Mouse (Mus musculus) G1E-ER4 (cell line): Measurements from ENCODE around the gene Fads6. TPM values are rescaled to one million over a fixed set of nuclear protein-coding genes. Genes with fewer than 3 reads are reported as not detected.

Source experiments
- GATA1 ChIP-seq: IDR thresholded peaks from one replicate; pipeline ENCODE4 v1.8.0; 2012; ENCODE audit warnings: low read length, inconsistent platforms
- polyA plus RNA-seq: library from polyadenylated mRNA; stranded (reverse); fragments of >175 nt; gene quantifications from 2 replicates; pipeline ENCODE4 v1.2.3, GENCODE M21; 2012

The Fads6 gene
- polyA plus RNA-seq, 1 experiment: not detected

GRCm38 (mm10) chr11:115273735-115274134 is 23.7 kb downstream of the Fads6 start:
- TF ChIP-seq GATA1: no peak

GRCm38 (mm10) chr11:115272894-115273498 is 24.5 kb downstream of the Fads6 start:
- TF ChIP-seq GATA1: no peak

- TF ChIP-seq GATA1: no peak
Measured at GRCm38 (mm10) chr11:115271481-115271880, 26.0 kb downstream of the Fads6 start.

- TF ChIP-seq GATA1: no peak
Measured at GRCm38 (mm10) chr11:115271052-115271451, 26.4 kb downstream of the Fads6 start.

GRCm38 (mm10) chr11:115270148-115270861 is 27.2 kb downstream of the Fads6 start:
- no peak for TF ChIP-seq GATA1

GRCm38 (mm10) chr11:115269330-115270066 is 28.0 kb downstream of the Fads6 start:
- no peak for TF ChIP-seq GATA1

- TF ChIP-seq GATA1: no peak
Measured at GRCm38 (mm10) chr11:115267958-115268357, 29.5 kb downstream of the Fads6 start.

GRCm38 (mm10) chr11:115267061-115267883 is 30.2 kb downstream of the Fads6 start, which contains the start of gene Grin2c:
Gene Grin2c (minus strand): TSS chr11:115267243.
- TF ChIP-seq GATA1: no peak

- TF ChIP-seq GATA1: no peak
Measured at GRCm38 (mm10) chr11:115266400-115266778, 31.1 kb downstream of the Fads6 start.

- TF ChIP-seq GATA1: no peak
Measured at GRCm38 (mm10) chr11:115265771-115266399, 31.6 kb downstream of the Fads6 start.

- no peak for TF ChIP-seq GATA1
Measured at GRCm38 (mm10) chr11:115264862-115265668, 32.4 kb downstream of the Fads6 start.

- TF ChIP-seq GATA1: no peak
Measured at GRCm38 (mm10) chr11:115264136-115264861, 33.2 kb downstream of the Fads6 start.

GRCm38 (mm10) chr11:115262954-115263353 is 34.5 kb downstream of the Fads6 start:
- TF ChIP-seq GATA1: no peak

- no peak for TF ChIP-seq GATA1
Measured at GRCm38 (mm10) chr11:115259134-115259533, 38.3 kb downstream of the Fads6 start.
